Comparison of ENCODE assay signal across 8 mouse cellular contexts in genomic region chr14:103899111-103899814, GRCm38 (mm10). TPM values are rescaled to one million over a fixed set of nuclear protein-coding genes. Genes with fewer than 3 reads are reported as not detected.
DNase-seq lines count a peak whose midpoint lies in the region; ATAC-seq lines count a peak whose summit lies in the region.

No protein-coding gene starts in this region.

- peak; percentile 82 for ATAC-seq in frontal cortex, adult (ENCODE audit: low TSS enrichment)
- ATAC-seq in intestine, embryonic 15.5 days = peak; percentile 73
- ATAC-seq in midbrain, embryonic 12.5 days (ENCODE audit: low FRiP score, low read depth) = peak; percentile 98

- WGBS in intestine, embryonic 15.5 days = 4% methylated on average over 22 of the region's 22 CpGs
- WGBS in limb, embryonic 10.5 days = 26% methylated on average over 22 of the region's 22 CpGs
- WGBS in midbrain, embryonic 12.5 days = 4% methylated on average over 22 of the region's 22 CpGs

- H3K4me3 ChIP-seq in intestine, embryonic 15.5 days (replicated peaks) = peak overlapping the region; percentile 19
- peak overlapping the region; percentile 44 for H3K4me3 ChIP-seq in limb, embryonic 10.5 days
- H3K4me3 ChIP-seq in midbrain, embryonic 12.5 days = peak overlapping the region; percentile 24

- peak overlapping the region; percentile 41; the same call in 1 of the 2 replicates for H3K27ac ChIP-seq in intestine, embryonic 15.5 days
- H3K27ac ChIP-seq in limb, embryonic 10.5 days = no peak overlapping the region
- H3K27ac ChIP-seq in midbrain, embryonic 12.5 days (replicated peaks) = peak overlapping the region; percentile 82

- H3K9ac ChIP-seq in intestine, embryonic 15.5 days = no peak overlapping the region
- H3K9ac ChIP-seq in midbrain, embryonic 12.5 days (replicated peaks) = peak overlapping the region; percentile 28; the same call in 1 of the 2 replicates

- peak; percentile 7 for DNase-seq in right cerebral cortex, postnatal 25 days
- no peak for DNase-seq in right cerebral cortex, postnatal 14 days
- DNase-seq in limb, embryonic 10.5 days (ENCODE audit: low spot score) = peak; percentile 42
- DNase-seq in urinary bladder, postnatal 14 days (ENCODE audit: low spot score) = no peak
- DNase-seq in urinary bladder, postnatal 25 days (ENCODE audit: low spot score) = no peak

- H3K4me2 ChIP-seq in intestine, embryonic 15.5 days (replicated peaks) = peak overlapping the region; percentile 61
- peak overlapping the region; percentile 53 for H3K4me2 ChIP-seq in midbrain, embryonic 12.5 days (replicated peaks)

- H3K27me3 ChIP-seq in intestine, embryonic 15.5 days (replicated peaks) = no peaks in the 10 kb centered on the region
- H3K27me3 ChIP-seq in limb, embryonic 10.5 days (ENCODE audit: low read depth, poor library complexity, severe bottlenecking) = no peaks in the 10 kb centered on the region
- H3K27me3 ChIP-seq in midbrain, embryonic 12.5 days = no peaks in the 10 kb centered on the region

- H3K4me1 ChIP-seq in intestine, embryonic 15.5 days (replicated peaks) = peaks cover 6% of the 10 kb centered on the region; the same call in 1 of the 2 replicates
- peaks cover 12% of the 10 kb centered on the region; the same call in 1 of the 2 replicates for H3K4me1 ChIP-seq in limb, embryonic 10.5 days
- H3K4me1 ChIP-seq in midbrain, embryonic 12.5 days = peaks cover 15% of the 10 kb centered on the region

- no peaks in the 10 kb centered on the region for H3K9me3 ChIP-seq in intestine, embryonic 15.5 days
- H3K9me3 ChIP-seq in limb, embryonic 10.5 days (replicated peaks) = no peaks in the 10 kb centered on the region
- no peaks in the 10 kb centered on the region for H3K9me3 ChIP-seq in midbrain, embryonic 12.5 days

- no peaks in the 10 kb centered on the region for H3K36me3 ChIP-seq in intestine, embryonic 15.5 days
- H3K36me3 ChIP-seq in limb, embryonic 10.5 days = no peaks in the 10 kb centered on the region
- no peaks in the 10 kb centered on the region for H3K36me3 ChIP-seq in midbrain, embryonic 12.5 days

RNA-seq across cellular contexts. Expression of gene Ednrb, which starts 55.1 kb away (rescaled TPM):
- 136 and 159 TPM in 2 replicates for polyA plus RNA-seq in intestine, embryonic 15.5 days (2015; fragmentation: Nextera tagmentation; extraction: Ambion mirVana)
- polyA plus RNA-seq in limb, embryonic 10.5 days (2016; fragmentation: Nextera tagmentation; extraction: Ambion mirVana) = 2.6 and 4.0 TPM in 2 replicates
- 97.8 and 106 TPM in 2 replicates for polyA plus RNA-seq in midbrain, embryonic 12.5 days (2016; fragmentation: Nextera tagmentation; extraction: Ambion mirVana)

Comparison
In these comparisons a context has a peak if more than half of its experiments do, and no peak if none do; other contexts are left out.
1. DNase-seq: peak in right cerebral cortex, postnatal 25 days (single experiment) and limb, embryonic 10.5 days (single experiment); none in right cerebral cortex, postnatal 14 days (single experiment), urinary bladder, postnatal 14 days (single experiment) and urinary bladder, postnatal 25 days (single experiment).
2. RNA of gene Ednrb, which starts 55.1 kb away (polyA plus RNA-seq): 136 to 159 TPM in intestine, embryonic 15.5 days and 97.8 to 106 TPM in midbrain, embryonic 12.5 days; 2.6 to 4.0 TPM in limb, embryonic 10.5 days; every median in the first group is over 10 times any median in the second.
3. Peak in every context shown above with its lines, with median percentiles within 50 percentile points of each other: ATAC-seq and H3K4me3 ChIP-seq.